Mouse (Mus musculus) retina, postnatal 7 days (tissue): ENCODE data around the gene Cap2.

Experiments used
- DNase-seq: peaks from one replicate; pipeline ENCODE4 v3.0.0-alpha.2; 2012; ENCODE audit warnings: low read depth, low spot score

The Cap2 gene

DNA sequence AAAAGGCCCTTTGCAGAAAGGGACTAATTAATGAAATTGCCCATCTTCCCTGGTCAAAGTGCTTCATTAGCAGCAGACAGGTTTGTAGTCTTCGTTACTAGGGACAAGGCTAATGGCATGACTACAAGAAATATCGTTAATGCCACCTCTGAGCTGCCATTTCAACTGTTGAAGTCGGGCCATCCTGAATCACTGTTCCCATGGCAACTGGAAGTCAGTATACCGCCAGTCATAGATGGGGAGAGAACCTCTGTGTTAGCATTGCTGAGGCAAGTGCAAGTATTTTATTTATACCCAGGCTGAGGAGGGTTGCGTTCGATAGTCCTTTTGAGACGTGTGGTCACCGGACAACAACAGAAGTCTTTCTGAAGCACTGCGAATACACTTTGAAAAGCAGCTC is 53.1 kb downstream of the Cap2 start:
- DNase-seq: no peak

DNA sequence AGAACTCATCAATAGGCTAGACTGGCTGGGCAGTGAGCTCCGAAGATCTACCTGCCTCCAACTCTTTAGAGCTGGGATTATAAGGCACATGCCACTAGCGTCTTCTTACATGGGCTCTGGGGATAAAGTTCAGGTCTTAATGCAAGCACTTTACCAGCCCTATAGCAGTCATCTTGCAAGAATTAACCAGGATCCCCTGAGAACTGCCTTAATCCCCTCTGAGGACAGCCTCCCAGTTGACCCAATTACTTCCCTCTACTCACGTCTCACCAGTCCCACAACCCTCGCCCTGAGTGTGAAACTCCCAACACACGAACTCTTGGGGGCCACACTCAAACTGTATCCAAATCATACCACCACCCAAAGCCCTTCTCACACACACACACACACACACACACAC is 64.3 kb downstream of the Cap2 start:
- DNase-seq: no peak

DNA sequence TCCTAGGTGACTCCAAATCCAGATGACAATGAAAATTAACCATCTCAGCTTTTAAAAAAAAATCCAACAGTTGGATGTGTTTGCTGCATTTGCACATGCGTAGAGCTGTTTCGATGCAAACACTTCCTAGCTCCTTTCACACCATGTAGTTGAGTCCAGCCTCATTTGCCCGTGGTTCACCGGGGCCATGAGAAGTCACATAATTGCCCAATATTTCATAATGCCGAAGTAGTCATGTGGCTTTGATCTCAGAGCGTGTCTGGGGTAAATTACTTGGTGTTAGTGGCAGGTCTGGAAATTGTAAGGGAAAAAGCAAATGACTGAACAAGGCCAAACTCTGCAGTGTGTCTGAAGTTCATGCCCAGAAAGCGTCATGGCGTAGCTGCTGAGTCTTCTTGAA is 67.8 kb downstream of the Cap2 start:
- no peak for DNase-seq

DNA sequence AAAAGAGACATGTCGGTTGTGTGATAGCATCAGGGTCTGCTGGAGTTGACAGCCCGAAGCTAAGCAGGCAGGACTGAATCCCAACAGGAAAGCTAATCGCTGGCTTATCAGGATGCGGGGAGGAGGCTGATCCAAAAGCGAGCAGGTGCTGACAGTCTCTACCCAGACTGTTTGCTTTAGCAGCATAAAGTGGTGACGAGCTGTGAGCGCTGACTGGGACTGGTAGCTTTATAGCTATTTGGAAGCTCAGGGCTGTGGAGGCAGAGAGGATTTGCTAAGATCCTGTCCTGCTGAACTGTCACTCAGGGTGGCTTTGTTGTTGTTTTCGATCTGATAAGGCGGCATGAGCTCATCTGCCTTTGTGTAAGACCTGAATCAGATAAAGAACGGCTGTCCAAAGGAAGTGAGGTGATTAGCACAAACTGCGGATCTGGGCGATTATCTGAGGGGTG is 69.5 kb downstream of the Cap2 start:
- peak; percentile 69 for DNase-seq

DNA sequence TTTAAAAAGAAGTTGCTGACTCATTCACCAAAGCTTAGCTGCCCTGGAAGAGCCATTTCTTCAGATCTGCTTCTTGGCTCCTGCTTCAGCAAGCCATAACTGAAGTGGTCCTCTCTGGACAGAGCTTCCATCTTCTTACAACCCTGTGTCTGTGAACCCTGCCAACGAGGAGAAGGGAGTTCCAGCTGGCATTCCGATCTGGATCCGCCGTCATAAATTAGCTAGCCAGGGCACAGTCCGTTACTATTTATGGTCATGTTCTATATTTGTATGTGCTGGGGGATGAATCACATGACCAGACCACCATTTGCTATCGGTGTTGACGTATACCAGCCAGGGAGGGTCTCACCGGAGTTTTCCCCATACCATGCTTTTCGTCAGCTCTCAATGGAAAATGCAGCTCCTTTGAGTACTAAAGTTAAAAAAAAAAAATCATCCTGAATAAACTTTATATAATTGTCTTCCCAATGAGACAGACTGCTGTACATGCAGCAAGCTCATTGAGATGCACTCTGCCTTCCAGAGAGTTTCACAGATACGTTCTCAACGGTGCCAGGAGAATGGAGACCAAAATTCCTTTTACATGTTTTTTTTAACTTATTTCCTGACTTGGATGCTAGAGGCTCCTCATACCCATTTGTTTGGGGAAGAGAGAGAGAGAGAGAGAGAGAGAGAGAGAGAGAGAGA is 70.5 kb downstream of the Cap2 start:
- no peak for DNase-seq

DNA sequence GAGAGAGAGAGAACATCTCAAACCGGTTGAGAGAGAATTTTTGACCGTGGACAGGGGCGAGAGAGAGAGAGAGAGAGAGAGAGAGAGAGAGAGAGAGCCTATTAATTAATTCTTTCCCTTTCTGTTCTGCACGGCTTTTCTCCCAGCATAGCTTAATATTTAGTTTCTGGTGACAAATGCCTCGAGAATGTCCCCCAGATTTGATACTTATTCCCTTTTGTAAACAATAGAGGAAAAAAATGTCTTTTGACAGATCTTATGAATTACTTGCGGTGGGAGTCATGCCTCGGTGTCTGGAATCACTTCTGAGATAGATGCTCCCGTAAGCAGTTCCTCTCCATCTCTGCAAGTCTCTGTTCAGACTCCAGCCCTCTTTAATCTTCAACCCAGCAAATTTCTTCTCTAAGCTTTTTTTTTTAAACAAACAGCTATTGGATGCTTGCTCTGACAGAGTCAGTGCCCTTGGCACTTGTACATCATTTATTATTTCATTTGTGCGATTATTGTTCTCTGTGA is 71.1 kb downstream of the Cap2 start:
- DNase-seq: no peak

DNA sequence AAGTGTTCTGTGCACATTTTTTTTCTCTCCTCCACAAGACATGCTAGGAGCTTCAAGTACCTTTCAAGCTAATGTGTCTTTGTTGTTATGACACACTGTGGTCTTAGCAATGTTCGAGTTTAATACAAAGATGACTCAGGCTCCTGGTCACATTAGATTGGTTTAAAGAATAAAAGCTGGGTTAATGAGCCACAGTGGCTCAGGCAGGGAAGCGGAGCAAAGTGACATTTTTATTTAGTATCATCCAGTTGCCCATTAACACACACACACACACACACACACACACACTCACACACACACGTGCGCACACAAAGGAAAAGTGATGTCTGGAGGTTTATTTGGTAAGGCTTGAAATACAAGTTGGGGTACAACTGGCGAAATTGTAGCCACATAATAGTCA is 72.6 kb downstream of the Cap2 start:
- DNase-seq: no peak

DNA sequence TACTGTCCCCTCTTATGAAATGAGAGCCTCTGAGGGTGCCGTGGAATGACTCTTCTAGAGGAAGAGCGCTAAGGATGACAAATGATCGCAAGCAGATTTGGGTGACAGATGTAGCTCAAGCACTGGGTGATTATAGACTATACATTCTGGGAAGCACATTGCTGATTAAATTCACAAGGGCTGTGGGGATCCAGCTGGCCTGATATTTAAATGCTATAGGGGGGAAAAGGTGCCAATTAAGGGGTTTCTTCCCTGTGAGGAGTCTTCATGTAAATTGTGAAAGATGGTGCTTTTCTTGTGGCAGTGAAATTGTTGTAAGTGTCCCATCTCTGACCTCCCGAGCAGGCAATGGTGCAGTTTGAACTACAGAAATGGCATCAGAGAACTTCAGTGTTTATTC is 73.1 kb downstream of the Cap2 start:
- no peak for DNase-seq

DNA sequence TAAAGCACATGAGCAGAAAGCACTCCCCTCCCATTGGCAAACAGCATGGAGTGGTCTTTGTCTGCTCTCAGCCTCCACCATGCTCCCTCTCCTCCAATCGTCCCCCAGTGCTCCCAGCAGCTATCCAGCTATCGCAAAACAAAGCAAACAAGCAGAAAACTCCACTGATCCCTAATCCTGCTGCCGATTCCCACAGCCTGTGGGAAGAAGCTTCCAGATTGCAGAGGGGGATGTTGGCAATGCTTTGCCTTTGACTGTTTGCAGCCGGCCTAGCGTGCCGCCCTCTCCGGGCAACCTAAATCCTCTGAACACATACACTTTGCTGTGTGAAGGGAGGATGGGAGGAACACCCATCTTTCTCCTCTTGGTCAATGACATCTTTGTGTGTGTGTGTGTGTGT is 83.2 kb downstream of the Cap2 start:
- DNase-seq: no peak

DNA sequence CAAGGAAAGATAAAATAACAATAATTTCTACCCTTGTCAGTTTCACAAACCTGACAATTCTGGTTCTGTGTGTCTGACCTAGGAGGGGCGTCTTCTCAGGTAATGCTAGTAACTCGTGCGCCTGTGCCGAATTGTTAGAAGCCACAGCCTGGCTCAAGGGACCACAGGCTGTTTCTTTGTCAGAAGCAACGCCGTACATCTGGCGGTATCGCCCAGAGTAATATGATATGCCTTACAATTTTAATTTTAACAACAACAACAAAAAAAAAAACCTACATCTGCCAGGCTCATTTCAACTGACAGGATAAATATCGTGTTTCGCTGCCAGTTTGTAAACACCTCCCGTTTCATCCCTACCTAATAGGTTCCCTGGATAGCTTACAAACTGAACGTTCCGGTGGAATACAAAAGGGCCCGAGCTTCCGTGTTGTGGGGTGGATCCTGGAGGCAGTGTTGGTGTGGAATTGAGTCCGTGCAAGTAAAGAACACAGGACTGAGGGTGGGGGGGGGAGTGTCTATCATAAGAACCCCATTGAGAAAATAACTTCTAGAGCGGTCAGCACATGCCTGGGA is 86.2 kb downstream of the Cap2 start:
- no peak for DNase-seq

DNA sequence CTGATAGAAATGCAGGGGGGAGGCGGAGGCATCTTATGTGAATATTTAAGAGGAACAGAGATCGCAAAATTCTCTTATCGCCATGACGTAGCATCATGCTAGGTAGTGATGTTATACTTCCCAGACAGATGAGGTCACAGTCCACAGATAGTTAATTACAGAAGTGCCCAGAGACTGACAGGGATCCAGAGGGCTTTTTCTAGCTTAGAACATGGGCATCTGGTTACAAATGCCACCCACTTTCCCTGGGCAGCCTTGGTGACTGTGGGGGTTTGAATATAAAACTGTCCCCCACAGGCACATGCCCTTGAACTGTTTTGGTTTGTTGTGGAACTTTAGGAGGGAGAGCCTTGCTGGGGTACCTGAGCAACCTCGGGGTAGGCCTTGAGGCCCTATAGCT is 87.0 kb downstream of the Cap2 start:
- no peak for DNase-seq

DNA sequence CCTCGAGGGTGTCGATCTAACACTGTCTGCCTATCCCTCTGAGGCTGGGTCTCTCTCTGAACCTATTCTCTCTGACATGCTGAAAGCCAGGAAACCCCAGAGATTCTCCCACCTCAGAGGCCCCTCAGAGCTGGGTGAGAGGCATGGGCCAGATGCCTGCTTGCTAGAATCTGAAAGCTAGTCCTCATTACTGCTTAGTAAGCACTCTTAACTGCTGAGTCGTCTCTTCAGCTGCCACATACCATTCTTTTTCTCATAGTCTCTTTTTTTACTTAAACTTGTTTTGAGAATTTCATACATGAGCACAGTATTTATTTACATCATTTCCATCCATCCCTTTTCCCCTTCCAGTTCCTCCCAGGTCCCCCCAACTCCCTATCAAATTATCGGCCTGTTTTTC is 89.2 kb downstream of the Cap2 start:
- DNase-seq: no peak

DNA sequence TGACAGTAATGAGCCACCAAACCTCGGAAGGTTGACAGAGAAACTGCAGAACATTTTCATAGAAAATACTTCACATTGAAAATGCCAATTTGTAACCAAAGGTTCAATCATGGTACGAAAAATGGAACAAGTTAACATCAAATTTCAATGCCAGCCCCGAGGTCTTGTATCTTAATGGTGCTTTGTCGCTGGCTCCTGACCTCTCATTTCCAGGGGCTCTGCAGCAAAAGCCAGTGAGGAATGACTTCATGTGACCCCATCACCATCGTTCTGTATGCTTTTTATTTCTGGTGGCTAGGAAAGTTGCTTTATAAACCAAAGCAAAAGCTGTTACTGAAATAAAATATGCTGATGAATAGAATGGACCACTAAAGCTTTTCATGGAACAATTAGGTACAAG is 99.0 kb downstream of the Cap2 start:
- no peak for DNase-seq

DNA sequence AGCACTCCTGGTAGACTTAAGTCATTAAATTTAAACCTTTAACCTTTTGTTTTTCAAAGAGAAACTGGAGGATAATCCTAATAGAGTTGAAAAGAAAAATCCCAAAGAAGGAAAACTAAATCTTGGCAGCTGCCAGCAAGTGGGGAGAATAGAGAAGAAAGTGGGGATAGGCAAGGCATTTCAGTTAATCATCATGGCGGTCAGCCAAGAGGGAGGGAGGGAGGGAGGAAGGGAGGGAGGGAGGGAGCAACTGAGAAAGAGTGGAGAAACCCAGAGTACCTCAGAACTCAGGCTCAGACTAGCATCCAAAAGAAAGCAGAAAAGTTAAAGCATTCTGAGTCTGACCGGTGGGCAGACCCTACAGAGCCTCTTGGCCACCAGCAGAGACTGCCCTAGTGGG is 99.7 kb downstream of the Cap2 start:
- DNase-seq: no peak

DNA sequence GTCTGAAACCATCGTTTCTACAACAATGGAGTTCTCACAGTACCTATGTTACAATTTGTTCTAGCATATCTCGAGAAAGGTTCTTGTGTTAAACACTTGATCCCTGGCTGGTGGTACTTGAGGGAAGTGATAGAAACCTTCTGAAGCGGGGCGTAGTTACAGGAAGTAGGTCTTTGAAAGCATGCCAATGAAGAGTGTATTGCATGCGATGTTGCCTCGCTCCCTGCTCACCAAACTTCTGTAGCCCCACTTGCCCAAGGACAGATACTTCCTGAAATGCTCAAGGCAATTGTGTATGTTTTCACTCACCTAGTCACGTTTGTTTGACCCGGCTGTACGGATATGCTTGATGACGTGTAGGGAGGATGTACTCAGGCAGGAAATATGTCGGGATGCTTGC is 101.0 kb downstream of the Cap2 start:
- DNase-seq: no peak

DNA sequence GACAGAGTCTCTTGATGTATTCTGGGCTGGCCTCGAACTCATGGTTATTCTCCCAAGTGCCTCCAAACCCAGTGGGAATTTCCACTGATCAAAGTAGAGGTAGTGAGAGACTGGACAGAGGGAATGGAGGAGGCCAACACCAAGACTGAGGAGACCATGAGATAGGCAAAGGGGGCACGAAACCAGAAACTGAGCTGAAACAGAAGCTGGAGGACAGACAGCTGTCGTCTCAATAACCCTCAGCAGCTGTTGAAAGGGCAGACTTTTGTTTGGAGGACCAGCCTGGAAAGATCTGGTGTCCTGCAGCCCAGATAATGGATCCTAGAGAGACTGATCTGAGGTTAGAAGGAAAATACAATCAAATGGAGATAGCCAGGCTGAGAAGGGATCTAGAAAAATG is 109.4 kb downstream of the Cap2 start:
- DNase-seq: no peak

DNA sequence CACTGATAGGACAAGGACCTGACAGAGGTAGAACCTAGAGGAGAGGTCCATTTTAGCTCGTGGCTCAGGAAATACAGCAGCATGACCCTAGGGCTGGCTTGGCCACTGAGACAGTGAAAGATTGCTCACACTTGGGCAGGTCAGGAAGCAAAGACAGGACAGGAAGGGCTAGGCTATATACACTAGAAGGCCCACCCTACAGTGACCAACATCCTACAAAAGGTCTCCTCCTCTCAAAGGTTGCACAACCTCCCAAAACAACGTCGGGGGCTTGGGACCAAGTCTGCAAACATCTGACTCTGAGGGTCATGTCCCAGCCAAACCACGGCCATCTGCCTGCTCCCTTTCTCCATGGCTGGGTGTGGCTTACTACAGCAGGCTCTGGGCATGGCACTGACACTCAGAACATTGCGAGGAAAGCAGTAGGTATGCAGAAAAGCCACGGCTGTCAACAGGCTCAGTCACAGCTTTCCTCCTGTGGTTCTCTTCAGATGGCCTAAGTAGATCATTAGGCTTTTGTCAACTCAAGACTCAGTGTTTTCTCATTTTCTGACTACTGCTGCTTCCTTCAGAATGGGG is 112.1 kb downstream of the Cap2 start:
- DNase-seq: no peak

DNA sequence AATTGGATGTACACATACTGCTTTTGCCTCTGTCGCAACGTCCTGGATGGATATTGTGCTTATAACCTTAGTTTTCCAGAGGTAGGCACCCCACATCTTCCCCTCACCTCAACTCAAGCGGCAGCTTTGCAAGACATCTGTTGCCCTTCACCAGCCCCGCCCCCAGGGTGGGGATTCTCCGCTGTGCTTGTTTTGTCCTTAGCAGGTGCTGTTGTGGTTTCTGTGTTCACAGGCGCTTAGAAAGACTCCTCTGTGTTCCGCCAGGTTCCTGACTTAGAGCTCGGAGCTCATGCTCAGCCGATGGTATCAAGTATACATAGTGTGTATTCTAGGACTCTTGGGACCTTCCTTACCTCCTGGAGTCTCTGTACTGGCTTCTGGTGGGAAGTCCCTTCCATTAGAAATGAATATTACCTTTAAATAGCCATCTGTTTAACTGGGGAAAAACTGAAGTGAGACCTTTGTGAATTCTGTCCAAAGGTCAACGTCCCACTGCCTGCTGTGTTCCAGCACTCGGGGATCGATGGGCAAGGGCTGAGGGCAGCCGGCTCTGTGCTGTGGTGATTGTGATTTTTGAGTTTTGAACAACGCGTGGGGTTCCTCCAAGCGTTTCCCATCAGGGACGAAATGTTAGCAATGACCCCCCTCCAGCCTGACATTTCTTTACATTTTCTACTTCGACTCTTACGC is 115.2 kb downstream of the Cap2 start:
- no peak for DNase-seq

DNA sequence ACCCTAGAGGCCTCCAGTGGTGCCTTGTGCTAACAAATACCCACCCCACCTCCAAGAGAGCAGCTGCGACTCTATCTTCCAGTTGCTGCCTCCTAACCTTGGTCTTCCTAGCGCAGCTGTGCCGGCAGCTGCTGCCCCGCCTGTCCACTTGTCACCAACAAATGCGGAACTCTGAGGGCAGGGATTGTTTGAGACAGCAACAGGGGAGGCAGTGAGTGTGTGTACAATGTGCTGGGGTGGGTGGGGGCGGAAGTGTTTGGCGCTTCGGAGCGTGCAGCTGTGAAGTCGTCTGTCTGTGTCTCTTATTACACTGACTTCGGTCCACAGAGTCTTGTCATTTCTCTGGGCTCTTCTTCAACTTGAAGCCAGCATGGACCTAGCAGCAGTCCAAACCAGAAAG is 118.0 kb downstream of the Cap2 start:
- DNase-seq: no peak

DNA sequence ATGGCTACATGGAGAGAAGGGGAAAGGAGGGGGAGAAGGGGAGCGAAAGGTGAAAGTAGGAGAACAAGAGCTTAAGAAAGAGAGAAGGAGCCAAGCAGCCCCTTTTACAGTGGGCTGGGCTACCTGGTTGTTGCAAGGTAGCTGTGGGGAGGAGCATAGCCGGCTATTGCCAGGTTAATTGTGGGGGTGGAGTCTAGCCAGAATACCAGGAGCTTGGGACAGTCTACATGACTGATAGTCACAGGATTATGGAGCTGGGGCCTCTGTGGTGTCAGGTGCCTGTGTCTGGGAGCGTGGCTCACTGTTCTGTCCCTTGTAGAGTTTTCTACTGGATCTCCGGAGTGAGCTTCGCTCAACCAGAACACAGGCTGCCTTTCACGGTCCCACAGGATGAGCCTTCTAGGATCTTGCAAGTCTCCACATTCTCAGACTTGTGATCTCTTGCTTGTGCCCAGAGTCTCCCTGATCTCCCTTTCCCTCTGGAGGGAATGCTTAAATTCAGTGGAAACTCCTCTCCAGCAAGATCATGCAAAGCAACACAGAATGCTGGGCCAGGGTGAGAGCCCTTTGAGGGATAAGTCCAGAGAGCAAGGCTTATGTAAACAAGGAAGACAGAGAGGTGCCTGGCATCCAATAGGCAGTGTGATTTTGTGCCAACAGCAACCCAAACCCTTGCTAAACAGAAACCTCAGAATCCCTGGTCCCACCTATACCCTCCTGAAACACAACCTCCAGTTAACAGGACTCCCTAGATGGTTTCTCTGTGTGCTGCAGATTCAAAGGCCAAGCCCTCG is 119.5 kb downstream of the Cap2 start:
- no peak for DNase-seq

DNA sequence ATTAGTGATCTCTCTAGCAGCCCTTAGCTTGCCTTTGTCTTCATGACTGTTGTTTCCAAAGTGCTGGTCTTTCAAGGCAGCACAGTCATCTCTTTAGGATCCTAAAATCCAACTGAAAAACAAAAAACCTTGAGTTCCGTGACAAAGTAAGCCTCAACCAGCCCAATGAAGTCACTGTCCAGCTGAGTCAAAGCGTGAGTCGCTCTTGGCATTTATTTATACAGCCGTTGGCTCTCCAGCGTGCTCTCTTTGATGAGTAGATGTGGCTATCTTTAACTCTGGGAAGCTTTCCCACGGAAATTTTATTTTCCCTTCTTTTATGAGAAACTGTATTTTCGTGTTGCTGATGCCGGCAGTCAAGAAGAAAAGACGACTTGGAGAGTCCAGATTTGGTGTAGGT is 125.0 kb downstream of the Cap2 start:
- DNase-seq: no peak

DNA sequence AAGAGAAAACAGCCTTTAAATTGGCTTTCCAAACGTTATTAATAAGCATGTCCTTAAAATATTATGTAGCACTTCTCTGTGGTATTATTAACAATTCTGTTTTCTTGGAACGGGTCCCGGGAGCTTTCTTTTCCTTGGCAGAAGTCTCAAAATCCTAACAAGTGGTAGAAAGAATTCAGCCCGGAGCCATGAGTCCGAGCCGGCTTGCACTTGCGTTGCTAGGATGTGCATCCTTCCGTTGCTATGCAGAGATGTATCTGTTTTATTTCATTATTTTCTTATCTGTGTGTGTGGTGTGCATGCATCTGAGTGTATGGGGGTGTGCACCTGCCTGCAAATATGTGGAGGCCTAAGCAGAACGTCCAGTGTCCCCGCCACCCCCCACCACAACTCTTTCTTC is 126.2 kb downstream of the Cap2 start:
- DNase-seq: no peak
